Mouse (Mus musculus) naive thymus-derived CD4-positive, alpha-beta T cell, adult 2 months (primary cell): Measurements from ENCODE around the gene Txnrd1.

Source experiments
- DNase-seq: peaks from one replicate; pipeline ENCODE4 v3.0.0-alpha.2; 2011; ENCODE audit warnings: low read depth

Txnrd1 gene

GRCm38 (mm10) chr10:82817936-82818335, 15.8 kb upstream of the Txnrd1 start:
- no peak for DNase-seq

GRCm38 (mm10) chr10:82818661-82819060, 15.1 kb upstream of the Txnrd1 start:
- no peak for DNase-seq

- DNase-seq, result no peak
Observed at GRCm38 (mm10) chr10:82823108-82823778, 10.5 kb upstream of the Txnrd1 start.

GRCm38 (mm10) chr10:82823779-82824177, 10.0 kb upstream of the Txnrd1 start:
- DNase-seq, result no peak

- DNase-seq, result no peak
Observed at GRCm38 (mm10) chr10:82824541-82824940, 9.2 kb upstream of the Txnrd1 start.

GRCm38 (mm10) chr10:82826516-82826915, 7.2 kb upstream of the Txnrd1 start:
- no peak for DNase-seq

- DNase-seq, result no peak
Observed at GRCm38 (mm10) chr10:82835898-82836297, 2.1 kb downstream of the Txnrd1 start.

- DNase-seq, result no peak
Observed at GRCm38 (mm10) chr10:82838390-82838789, 4.6 kb downstream of the Txnrd1 start.

- DNase-seq, result no peak
Observed at GRCm38 (mm10) chr10:82844090-82844489, 10.3 kb downstream of the Txnrd1 start.

GRCm38 (mm10) chr10:82844731-82845130, 11.0 kb downstream of the Txnrd1 start:
- no peak for DNase-seq

GRCm38 (mm10) chr10:82847821-82848459, 14.2 kb downstream of the Txnrd1 start:
- no peak for DNase-seq

- no peak for DNase-seq
Observed at GRCm38 (mm10) chr10:82849686-82850353, 16.1 kb downstream of the Txnrd1 start.

GRCm38 (mm10) chr10:82850354-82850752, 16.6 kb downstream of the Txnrd1 start:
- no peak for DNase-seq

GRCm38 (mm10) chr10:82851751-82852150, 18.0 kb downstream of the Txnrd1 start:
- DNase-seq, result no peak

- peak; percentile 9 for DNase-seq
Observed at GRCm38 (mm10) chr10:82858032-82858680, 24.4 kb downstream of the Txnrd1 start.

- peak; percentile 87 for DNase-seq
Observed at GRCm38 (mm10) chr10:82858691-82859532, 25.2 kb downstream of the Txnrd1 start.

- no peak for DNase-seq
Observed at GRCm38 (mm10) chr10:82859533-82859915, 25.8 kb downstream of the Txnrd1 start.

GRCm38 (mm10) chr10:82860181-82860928, 26.6 kb downstream of the Txnrd1 start:
- peak; percentile 80 for DNase-seq

GRCm38 (mm10) chr10:82860929-82861315, 27.2 kb downstream of the Txnrd1 start:
- DNase-seq, result no peak

- DNase-seq, result no peak
Observed at GRCm38 (mm10) chr10:82863106-82863680, 29.4 kb downstream of the Txnrd1 start.

- DNase-seq, result no peak
Observed at GRCm38 (mm10) chr10:82863827-82864226, 30.1 kb downstream of the Txnrd1 start.
